Mouse (Mus musculus) layer of hippocampus, postnatal 25 days (tissue): ENCODE measurements at regions not wholly inside any gene's neighbourhood (a gene's known extent, or its start where the extent isn't known, plus 50 kb on each side); places are given as distances from the start of the nearest gene placed in this dataset.

Experiments used
- DNase-seq, 2 experiments: peaks; one replicate each; pipeline ENCODE4 v3.0.0; 2022; ENCODE audit warnings: mixed read lengths in 2 of 2, low spot score in 1 of 2; ENCODE audit errors: extremely low spot score in 1 of 2

DNA sequence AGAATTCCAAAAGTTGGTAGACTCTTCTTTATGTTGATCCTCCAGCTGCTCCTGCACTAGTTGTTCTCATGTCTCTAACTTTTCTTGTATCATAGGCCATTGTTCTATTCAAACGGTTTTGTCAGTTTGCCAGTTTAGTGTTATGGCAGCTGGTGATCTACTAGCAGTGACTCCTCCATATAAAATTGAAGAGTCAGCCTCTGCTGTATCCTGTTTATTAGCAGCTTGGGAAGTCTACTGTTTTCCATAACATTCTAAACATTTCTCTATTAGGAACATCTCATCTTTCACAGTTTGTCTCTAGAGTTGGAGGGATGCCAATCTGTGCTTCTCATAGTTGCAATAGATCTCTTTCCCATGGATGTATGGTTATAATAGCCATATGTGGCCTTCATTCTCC, 58.6 kb downstream of the Drd1 start:
- no peak for DNase-seq

DNA sequence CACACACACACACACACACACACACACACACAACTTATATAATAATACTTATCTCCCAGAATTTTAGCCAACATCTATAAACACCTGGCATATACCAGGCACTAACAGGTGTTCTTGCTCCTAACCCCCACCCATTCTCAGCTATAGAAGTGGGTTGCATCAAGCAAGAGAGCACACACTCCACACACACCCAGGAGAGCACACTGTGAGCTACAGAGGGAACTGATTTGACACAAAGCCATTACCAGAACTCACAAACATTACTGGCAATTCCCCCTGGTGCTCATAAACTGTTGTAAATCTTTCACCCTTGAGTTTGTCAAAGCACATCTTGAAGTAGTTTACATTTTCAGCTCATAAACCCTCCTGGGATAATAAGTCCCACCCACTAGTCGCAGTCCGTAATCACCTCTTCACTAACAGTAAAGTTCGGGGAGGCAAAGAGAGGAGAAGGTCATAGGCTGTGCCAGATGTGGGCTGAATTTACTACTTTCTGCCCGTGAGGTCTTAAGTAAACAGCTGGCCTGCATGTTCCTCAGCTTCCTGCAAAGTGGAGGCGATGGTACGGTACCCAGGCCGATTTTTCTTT, 62.5 kb downstream of the Drd1 start:
- DNase-seq: no peak

DNA sequence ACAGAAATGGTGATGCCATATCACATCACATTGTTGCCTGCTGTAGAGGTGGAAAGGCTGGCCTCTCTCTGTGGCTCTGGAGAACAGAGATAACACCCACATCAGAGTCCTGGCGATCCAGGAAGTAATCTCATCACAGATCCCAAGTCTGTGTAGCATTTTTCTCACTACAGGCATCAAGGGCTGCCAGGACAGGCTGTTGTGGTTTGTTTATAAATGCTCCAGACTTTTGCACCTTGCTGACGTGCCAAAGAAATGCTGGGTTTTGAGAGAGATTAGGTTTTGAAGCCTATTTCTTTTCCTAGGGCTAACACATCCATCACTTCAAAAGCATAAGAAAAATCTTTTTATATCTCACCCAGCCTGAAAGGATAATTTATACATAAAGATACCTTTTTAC, 76.3 kb downstream of the Drd1 start:
- DNase-seq: no peak

DNA sequence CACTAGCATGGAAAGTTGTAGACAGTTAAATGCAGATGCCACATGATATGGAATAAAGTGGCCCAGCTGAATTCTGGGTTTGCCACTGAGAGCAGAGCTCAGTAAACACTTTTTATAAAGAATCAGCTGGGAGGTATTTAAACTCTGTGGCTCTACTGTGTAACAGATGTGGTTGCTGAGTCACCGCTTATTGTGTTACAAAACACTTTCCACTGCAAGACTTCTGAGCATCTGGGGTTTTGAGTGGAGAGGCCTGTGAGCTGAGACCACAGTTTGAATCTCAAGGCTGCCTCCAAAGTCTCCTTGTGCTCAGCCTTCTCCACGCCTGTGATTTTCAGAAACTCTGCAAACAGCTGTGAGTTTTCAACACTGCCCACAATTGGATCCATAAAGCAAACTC, 86.1 kb downstream of the Drd1 start:
- no peak for DNase-seq

DNA sequence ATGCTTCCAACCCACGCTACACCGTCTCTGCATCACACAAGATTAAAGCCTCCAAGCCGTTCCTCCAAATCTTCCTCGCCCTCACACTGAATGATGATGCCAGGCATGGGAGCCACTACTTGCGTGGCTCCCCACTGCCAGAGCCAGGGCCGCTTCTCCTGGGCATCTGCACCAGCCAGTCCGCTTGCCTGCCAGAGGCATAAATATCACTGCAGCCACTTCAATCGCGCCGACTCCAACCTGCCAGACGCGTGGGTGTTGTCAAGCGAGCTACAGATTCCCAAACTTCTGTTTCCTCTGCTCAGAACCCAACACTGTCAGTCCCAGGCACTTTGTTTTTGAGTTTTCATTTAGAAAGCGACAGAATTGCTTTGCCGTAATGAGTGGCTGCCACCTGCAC, 99.3 kb downstream of the Drd1 start:
- DNase-seq: peak; percentile 29 to 42

DNA sequence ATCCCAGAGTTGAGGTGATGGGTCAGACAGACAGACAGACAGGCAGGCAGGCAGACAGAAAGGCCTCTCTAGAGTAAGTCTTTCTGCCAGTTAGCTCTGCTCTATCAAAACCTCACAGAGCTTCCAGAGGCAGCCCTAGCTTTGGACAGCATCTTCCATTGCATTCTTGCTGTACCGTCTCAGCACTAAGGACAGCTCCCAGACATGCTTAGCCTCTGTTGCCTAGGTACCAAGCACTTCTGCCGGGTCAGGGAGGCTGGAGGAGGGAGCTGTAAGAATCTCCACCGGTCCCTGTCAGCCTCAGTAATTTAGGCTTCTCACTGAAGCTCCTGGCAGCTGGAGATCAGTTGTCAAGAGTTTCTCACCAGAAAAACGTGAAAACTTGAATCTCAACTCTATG, 107.4 kb downstream of the Drd1 start:
- no peak for DNase-seq

DNA sequence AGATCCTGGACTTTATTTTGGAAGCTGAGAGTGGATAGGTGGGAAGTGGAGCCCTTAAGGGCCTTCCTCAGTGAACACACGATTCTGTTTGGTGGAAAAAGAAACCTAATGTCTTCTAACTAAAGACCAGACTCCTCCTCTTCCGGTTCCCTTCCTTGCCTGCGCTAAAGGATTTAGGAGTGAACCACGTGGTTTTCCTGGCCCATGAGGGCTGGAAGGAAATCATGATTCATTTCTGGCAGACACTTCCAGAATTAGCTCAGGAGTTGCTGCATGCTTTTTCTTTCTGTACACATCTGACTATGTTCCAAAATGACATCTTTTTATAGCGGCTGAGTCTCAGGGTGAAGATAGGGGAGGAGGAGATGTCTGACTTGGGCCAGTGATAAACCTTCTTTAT, 109.8 kb downstream of the Drd1 start:
- no peak for DNase-seq

DNA sequence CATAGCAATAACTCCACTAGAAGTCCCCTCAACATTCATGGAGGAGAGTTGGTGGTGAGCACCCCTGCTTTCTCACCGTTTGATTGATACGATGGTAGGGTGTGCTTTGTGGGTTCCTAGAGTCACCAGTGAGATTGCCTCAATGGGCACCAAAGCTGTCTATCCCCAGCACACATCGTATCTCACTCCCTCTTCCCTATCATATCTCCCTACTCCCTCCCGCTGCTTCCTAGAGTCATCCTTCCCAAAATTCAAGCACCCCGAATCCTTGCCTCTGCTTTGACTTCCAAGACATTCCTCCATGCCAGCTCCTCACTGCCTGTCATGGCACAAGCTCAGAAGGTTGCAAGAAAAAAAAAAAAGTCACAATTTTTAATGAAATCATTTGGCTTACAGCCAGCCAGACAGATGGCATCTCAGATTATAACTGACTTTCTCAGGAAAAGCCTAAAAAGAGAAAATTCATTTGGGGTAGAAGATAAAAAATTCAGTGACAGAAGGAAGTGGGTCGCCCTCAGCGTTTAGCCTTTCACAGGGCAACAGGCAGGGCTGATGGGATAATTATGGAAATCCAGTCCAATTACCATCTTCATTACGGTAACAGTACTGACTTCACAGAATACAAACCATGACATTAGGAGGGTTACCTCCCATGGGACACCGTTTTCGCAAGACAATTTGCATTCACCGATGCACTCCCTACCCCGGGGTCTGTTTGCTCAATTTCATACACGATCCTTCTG, 114.3 kb downstream of the Drd1 start:
- no peak for DNase-seq

DNA sequence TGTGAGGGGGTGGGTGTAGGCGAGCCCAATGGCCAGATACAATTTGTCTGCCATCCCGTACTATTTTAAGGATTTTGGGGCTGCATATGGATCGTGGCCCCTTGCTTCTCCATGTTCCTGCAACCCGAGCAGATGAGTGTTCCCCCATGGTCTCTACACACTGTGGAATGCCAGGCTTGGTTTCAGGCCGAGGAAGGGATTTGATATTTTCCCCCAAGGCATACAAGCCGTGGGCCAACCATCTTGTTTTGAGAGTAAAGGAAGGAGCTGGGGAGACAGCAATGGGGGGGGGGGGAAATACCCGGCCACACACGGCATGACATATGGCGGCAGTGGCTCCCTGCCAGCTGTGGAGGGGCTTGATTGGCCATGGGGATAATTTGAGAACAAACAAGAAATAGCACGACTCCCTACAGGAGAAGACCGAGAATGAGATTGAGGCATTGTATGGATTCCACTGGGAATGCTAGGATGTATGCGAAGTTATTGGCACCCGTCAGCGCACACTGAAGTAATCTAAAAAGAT, 120.3 kb downstream of the Drd1 start:
- DNase-seq: no peak

DNA sequence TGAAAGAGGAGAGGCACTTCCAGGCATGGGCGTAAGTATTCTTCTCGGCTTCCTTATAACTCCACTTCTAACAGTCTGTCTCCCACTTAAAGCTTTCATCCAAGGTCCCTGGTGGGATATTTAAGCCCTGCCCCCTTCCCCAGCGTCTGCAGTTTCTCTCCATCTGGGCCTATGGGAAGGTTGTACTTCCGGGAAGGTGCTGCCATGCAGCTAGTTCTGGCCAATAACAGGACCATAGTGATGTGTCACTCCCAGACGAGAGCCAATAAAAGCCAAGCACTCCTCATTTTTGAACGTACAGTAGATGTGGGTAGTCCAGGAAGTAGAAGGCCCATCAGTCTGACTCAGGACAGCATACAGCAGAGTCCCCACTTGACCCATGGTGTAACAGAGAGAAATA, 121.0 kb downstream of the Drd1 start:
- no peak for DNase-seq

DNA sequence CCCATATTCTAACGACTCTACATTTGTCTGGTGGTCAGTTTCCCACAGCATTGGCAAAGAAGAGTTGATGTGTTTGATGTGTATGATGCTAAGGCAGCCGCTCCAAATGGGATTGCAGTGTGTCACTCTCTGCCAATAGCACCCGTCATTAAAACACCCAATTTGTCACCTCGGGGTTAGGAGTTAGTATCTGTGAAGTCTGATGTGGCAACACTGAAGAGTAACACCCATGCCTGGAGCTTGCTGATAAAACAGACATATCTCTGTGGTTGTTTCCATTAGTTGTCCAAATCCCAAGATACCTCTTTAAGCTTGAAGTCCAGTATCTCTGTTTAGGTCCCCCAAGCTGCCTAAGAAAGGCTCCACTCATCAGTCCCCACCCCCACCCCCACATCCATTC, 129.4 kb downstream of the Drd1 start:
- no peak for DNase-seq

DNA sequence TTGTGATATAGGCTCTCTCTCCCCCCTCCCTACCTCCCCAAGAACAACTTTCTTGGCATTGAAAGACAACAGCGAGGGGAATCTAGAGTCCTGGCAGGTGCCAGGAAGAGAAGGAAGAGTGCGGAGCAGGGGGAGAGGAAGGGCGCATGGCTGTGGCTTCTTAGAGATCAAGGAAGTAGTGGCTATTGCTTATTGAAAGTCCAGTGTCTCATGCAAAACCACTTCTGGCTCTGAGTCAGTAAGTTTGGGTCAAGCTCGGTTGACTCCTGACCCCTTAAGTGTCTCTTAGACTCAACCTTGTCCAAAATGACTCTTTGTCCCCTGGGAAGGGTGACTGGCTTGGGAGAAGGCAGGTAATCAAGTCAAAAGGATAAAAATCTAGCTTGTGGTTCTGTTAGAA, 131.1 kb downstream of the Drd1 start:
- DNase-seq: no peak

DNA sequence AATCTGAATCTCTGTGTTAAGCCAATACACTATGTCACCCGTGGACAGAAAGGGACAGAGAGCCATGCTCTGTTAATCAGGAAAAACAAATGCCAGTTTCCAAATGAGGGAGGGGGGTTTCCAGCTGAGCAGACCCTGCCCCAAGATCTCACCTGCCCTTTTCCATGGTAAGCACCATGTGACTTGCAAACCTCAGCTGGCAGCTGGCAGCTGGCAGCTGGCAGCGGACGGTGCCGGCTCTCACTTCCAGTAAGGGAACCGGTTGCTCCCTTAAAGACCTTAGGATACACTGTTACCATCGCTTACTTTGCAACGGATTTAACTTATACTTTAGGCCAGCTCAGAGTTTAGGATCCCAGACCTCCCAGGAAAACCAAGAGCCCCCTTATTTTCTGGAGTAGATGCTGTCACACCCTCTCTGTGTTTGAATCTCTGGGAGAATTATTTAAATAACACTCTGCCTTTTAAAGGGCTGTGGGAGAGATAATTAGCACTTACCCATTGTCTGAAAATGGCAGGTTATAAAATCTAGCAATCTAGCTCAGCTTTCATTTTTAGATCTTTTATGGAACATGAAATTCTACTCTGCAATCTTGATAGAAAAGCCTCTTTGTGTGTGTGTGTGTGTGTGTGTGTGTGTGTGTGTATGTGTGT, 131.7 kb downstream of the Drd1 start:
- no peak for DNase-seq

DNA sequence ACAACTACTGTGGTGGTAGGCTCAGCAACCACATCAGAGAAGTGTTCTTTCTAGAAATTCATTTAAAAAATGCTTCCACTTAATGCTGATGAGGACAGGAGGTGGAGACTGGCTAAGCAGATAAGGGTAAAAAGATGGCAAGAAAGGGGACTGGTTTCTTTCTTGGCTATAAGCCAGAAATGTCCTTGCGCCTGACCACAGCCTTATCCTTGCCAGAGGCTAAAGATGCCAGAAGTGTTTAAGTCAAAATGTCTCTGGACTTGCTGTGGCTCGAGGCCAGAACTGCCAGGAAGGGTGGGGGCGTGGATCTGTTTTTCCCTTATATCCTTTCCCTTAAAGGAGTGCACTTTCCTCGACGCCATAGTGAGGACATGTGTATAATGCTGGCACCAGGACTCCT, 133.7 kb downstream of the Drd1 start:
- no peak for DNase-seq

DNA sequence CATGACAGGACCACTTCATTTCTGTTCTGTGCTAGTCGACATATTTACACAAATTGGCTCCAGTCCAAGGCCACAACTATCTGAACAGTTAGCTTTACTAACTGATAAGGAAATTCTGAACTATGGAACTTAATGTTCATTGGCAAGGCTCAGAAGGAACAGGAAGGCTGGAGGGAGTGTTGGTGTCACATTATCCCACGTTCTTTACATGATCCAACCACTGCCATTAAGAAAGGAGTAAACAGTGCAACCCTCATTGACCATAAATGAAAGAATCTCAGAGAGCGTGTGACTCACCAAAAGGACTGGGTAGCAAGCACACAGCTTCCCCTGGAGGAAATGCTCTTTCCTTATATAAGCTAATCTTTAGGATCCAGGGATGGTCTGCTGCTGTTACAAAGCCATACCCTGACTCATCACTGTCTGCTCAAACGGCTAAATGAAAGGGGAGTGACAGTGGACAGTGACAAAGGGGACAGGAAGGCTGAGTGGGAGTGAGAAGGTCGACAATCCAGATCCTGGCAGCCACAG, 135.6 kb downstream of the Drd1 start:
- DNase-seq: no peak

DNA sequence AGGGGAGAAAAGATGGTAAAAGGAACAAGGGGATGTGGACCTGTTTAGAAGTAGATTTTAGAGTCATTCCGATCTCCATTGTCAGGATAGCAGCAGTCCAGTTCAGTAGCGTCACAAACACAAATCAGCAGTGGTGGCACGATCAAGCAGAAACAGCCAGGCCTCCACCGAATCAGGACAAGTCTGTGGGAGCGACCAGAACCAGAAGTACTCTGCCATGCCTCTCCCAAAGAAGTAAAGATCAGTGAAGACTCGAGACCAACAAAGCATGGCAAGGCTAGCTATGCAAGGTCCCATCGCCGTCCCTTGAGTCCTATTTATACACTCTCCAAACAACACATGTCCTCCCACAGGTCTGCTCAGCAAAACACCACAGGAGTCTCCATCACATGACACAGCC, 140.0 kb downstream of the Drd1 start:
- DNase-seq: no peak

DNA sequence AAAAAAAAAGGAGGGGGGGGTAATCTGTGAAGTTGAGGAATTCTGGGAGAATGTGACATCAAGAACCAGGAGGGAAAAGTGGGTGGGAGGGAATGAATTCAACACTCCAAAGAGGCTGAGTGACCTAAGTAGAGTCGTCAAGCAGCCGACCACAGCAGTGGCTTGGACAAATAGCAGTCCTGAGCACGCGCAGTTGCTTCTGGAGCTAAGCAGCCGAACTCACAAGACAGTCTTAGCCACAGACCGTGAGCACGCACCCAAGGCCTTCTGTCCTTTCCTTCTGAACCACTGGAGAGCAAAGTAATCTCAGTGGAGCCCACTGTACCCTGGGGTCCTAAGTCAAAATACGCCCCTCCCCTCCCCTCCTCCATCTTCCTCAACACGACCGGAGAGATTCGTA, 141.1 kb downstream of the Drd1 start:
- DNase-seq: no peak

DNA sequence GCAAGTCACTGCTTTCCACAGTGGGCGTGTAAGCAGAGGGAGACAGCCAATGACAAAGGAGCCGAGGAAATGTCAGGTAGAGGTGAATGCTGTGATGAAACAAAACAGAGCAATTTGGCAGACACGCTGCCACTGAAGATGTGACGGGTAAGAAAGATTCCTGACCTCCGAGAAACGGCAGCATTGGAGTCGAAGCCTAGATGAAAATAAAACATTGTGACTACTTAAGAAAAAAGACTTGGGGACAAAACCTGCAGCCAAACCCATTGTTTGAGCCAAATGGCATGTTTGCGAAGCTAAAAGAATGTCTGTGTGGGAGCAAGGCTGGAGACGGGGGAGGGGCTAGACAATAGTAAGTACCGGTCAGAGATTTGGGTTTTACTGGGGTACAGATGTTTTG, 142.0 kb downstream of the Drd1 start:
- no peak for DNase-seq

DNA sequence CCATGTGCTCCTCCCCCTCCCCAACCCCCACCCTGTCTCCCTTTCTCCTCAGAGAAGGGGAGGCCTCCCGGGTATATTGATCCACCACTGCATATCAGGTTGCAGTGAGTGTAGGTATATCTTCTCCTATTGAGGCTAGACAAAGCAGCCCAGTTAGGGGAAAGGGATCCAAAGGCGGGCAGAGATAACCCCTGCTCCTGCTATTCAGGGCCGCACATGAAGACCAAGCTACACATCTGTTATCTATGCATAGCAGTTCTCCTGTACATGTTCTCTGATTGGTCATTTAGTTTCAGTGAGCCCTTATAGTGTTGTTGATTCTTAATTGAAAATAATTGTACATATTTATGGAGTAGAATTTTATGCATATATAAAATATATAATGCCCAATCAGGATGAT, 143.7 kb downstream of the Drd1 start:
- DNase-seq: no peak

DNA sequence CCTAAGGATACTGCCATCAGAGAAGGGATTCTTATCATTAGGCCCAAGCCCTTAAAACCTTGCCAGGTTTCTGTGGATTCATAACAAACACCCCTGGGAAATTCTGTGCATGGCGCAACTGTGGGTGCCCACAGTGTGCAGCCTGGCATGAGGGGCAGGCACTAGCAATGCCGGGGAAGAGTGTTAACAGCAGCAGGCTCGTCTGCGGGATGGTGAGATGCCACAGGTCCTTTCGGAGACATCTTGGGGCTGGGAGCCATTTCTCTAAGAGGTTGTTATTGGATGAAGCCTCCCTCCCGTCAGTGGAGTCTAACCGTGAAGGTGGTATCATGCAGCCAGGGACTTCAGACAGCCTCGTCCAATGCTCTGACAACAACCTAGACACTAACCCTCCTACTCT, 144.2 kb downstream of the Drd1 start:
- no peak for DNase-seq

DNA sequence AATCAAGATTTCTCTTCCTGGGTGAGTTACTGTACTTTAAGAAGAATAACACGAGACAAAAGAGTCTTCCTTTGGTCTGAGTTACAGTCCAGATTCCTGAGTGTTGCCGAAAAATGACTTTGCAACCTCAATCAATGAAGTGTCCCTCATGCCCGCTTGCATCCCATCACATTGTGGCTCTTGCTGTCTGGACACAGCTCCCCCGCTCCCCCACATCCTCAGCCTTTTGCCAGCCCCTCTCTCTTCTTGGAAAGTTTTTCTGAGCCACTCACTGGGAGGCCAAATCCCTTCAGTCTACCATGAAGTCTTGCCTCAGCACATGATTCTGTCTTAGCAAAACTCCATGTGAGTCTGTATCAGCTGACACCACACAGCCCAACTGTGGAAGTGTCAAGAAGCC, 145.3 kb downstream of the Drd1 start:
- DNase-seq: no peak

DNA sequence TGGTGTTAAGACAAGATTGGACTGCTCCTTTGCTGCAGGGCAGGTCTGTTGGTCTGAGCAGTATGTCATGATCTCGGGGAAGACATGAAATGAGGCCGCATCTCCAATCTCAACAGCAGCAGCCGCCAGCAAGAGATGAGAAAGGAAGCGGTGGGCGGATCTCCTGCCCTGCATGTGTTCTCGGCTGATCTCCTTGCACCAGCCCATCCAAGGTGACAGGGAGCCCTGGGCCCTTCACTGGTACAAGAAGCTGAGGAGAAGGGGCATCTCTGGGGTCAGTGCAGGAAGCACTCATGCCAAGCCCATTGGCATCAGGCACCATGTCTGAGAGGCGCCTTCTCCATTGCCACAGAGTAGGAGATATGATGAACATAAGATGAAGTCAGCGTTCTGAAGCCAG, 151.0 kb downstream of the Drd1 start:
- DNase-seq: no peak
